Comparison of ENCODE assay signal across 8 mouse cellular contexts in genomic region chr4:139352832-139353231, GRCm38 (mm10). TPM values are rescaled to one million over a fixed set of nuclear protein-coding genes. Genes with fewer than 3 reads are reported as not detected.
A peak's percentile ranks its signal among the peaks of the same experiment; 100 is the strongest.
DNase-seq lines count a peak whose midpoint lies in the region; ATAC-seq and TF ChIP-seq lines count a peak whose summit lies in the region.

No protein-coding gene starts in this region.

- H3K4me2 ChIP-seq in kidney, embryonic 16.5 days (replicated peaks; ENCODE audit: low read depth, low read length): peak overlapping the region; percentile 92
- peak overlapping the region; percentile 74 for H3K4me2 ChIP-seq in hindbrain, postnatal 0 days (ENCODE audit: low read depth, low read length)
- H3K4me2 ChIP-seq in midbrain, embryonic 16.5 days (ENCODE audit: low read length): peak overlapping the region; percentile 92

- H3K27me3 ChIP-seq in kidney, embryonic 16.5 days (ENCODE audit: insufficient read depth, low read length): no peaks in the 10 kb centered on the region
- no peaks in the 10 kb centered on the region for H3K27me3 ChIP-seq in hindbrain, postnatal 0 days (ENCODE audit: insufficient read depth, low read length)
- no peaks in the 10 kb centered on the region for H3K27me3 ChIP-seq in midbrain, embryonic 16.5 days (ENCODE audit: control insufficient read depth, insufficient read depth, low read depth, low read length)

- no peaks in the 10 kb centered on the region for H3K9me3 ChIP-seq in kidney, embryonic 16.5 days (ENCODE audit: low read length)
- no peaks in the 10 kb centered on the region for H3K9me3 ChIP-seq in hindbrain, postnatal 0 days (ENCODE audit: low read length)
- H3K9me3 ChIP-seq in midbrain, embryonic 16.5 days (replicated peaks; ENCODE audit: control insufficient read depth, low read length, poor library complexity, severe bottlenecking): no peaks in the 10 kb centered on the region

- H3K4me1 ChIP-seq in kidney, embryonic 16.5 days (ENCODE audit: insufficient read depth, low read length): peaks cover 16% of the 10 kb centered on the region
- peaks cover 15% of the 10 kb centered on the region for H3K4me1 ChIP-seq in hindbrain, postnatal 0 days (ENCODE audit: insufficient read depth, low read length)
- peaks cover 18% of the 10 kb centered on the region for H3K4me1 ChIP-seq in midbrain, embryonic 16.5 days (ENCODE audit: control insufficient read depth, insufficient read depth, low read length)

- peaks cover 35% of the 10 kb centered on the region for H3K36me3 ChIP-seq in kidney, embryonic 16.5 days (ENCODE audit: insufficient read depth, low read length)
- peaks cover 30% of the 10 kb centered on the region for H3K36me3 ChIP-seq in hindbrain, postnatal 0 days (ENCODE audit: insufficient read depth, low read length)
- H3K36me3 ChIP-seq in midbrain, embryonic 16.5 days (ENCODE audit: control insufficient read depth, insufficient read depth, low read length): peaks cover 18% of the 10 kb centered on the region

- ATAC-seq in kidney, embryonic 16.5 days (ENCODE audit: low FRiP score, low TSS enrichment): peak; percentile 33
- ATAC-seq in common myeloid progenitor, adult 5-6 weeks (replicated peaks; ENCODE audit: low read depth, poor library complexity, severe bottlenecking): peak; percentile 24
- 0 out of 2 replicates have a peak, but pooled peaks have one; percentile 8 for ATAC-seq in hindbrain, postnatal 0 days
- peak; percentile 47; the same call in 1 of the 2 replicates for ATAC-seq in midbrain, embryonic 16.5 days

- TF ChIP-seq CTCF in hindbrain, postnatal 0 days (IDR thresholded peaks at IDR 0.05; ENCODE audit: low read depth): no peak

- intact Hi-C loops in left cerebral cortex, postnatal 10 days (cut with DNase I): no loop called here

- no peak for DNase-seq in kidney, postnatal 10 days
- peak; percentile 4 for DNase-seq in hindbrain, postnatal 0 days (ENCODE audit: low spot score)
- DNase-seq in urinary bladder, postnatal 36 days (ENCODE audit: low spot score in 2 of 2): no peak
- no peak for DNase-seq in left cerebral cortex, postnatal 10 days (ENCODE audit: extremely low spot score in 1 of 2, low spot score in 2 of 2)
- DNase-seq in adrenal gland, adult (ENCODE audit: inconsistent age in 2 of 2, low spot score in 1 of 2): no peak

- H3K9ac ChIP-seq in kidney, embryonic 16.5 days (replicated peaks; ENCODE audit: low read length): peak overlapping the region; percentile 90
- peak overlapping the region; percentile 92 for H3K9ac ChIP-seq in hindbrain, postnatal 0 days (replicated peaks; ENCODE audit: low read length)
- H3K9ac ChIP-seq in midbrain, embryonic 16.5 days (ENCODE audit: low read depth, low read length): peak overlapping the region; percentile 84

- peak overlapping the region; percentile 98 for H3K27ac ChIP-seq in kidney, embryonic 16.5 days (ENCODE audit: low read length)
- H3K27ac ChIP-seq in hindbrain, postnatal 0 days: peak overlapping the region; percentile 97
- H3K27ac ChIP-seq in midbrain, embryonic 16.5 days (ENCODE audit: low read length): peak overlapping the region; percentile 97

- H3K4me3 ChIP-seq in kidney, embryonic 16.5 days (ENCODE audit: low read length): peak overlapping the region; percentile 95
- peak overlapping the region; percentile 78 for H3K4me3 ChIP-seq in hindbrain, postnatal 0 days (ENCODE audit: low read length)
- peak overlapping the region; percentile 67 for H3K4me3 ChIP-seq in midbrain, embryonic 16.5 days (ENCODE audit: low read depth, low read length)

- WGBS in kidney, embryonic 16.5 days: 1% methylated on average over 7 of the region's 7 CpGs
- 0% methylated on average over 7 of the region's 7 CpGs for WGBS in hindbrain, postnatal 0 days
- 1% methylated on average over 7 of the region's 7 CpGs for WGBS in midbrain, embryonic 16.5 days

RNA-seq across cellular contexts. Expression of gene Ubr4, which starts 0.4 kb away (rescaled TPM):
- polyA plus RNA-seq in kidney, embryonic 16.5 days (2015; fragmentation: Nextera tagmentation; extraction: Ambion mirVana): 72.2 and 73.6 TPM in 2 replicates
- 62.5 and 91.7 TPM in 2 replicates for total RNA-seq in common myeloid progenitor, adult 5-6 weeks (2017)
- 180 and 184 TPM in 2 replicates for total RNA-seq in hindbrain, postnatal 0 days (2014; rRNA removed)
- polyA plus RNA-seq in hindbrain, postnatal 0 days (2015; fragmentation: Nextera tagmentation; extraction: Ambion mirVana): 55.4 and 65.4 TPM in 2 replicates
- polyA plus RNA-seq in midbrain, embryonic 16.5 days (2015; fragmentation: Nextera tagmentation; extraction: Ambion mirVana): 78.6 and 86.2 TPM in 2 replicates
- total RNA-seq in left cerebral cortex, postnatal 10 days (2021): 100 to 1,000 TPM; 161 to 165 TPM

RNA-seq across cellular contexts. Expression of gene Emc1, which starts 0.4 kb away (rescaled TPM):
- 27.6 and 32.7 TPM in 2 replicates for polyA plus RNA-seq in kidney, embryonic 16.5 days (2015; fragmentation: Nextera tagmentation; extraction: Ambion mirVana)
- total RNA-seq in common myeloid progenitor, adult 5-6 weeks (2017): 30.5 and 43.8 TPM in 2 replicates
- total RNA-seq in hindbrain, postnatal 0 days (2014; rRNA removed): 66.6 and 71.0 TPM in 2 replicates
- 41.3 and 44.4 TPM in 2 replicates for polyA plus RNA-seq in hindbrain, postnatal 0 days (2015; fragmentation: Nextera tagmentation; extraction: Ambion mirVana)
- polyA plus RNA-seq in midbrain, embryonic 16.5 days (2015; fragmentation: Nextera tagmentation; extraction: Ambion mirVana): 47.7 and 49.4 TPM in 2 replicates
- 10 to 100 TPM; 82.3 to 86.0 TPM for total RNA-seq in left cerebral cortex, postnatal 10 days (2021)

RNA-seq across cellular contexts. Expression of gene Mrto4, which starts 0.5 kb away (rescaled TPM):
- polyA plus RNA-seq in kidney, embryonic 16.5 days (2015; fragmentation: Nextera tagmentation; extraction: Ambion mirVana): 122 and 123 TPM in 2 replicates
- total RNA-seq in common myeloid progenitor, adult 5-6 weeks (2017): 62.4 and 68.3 TPM in 2 replicates
- total RNA-seq in hindbrain, postnatal 0 days (2014; rRNA removed): 23.7 and 29.7 TPM in 2 replicates
- 75.9 and 77.3 TPM in 2 replicates for polyA plus RNA-seq in hindbrain, postnatal 0 days (2015; fragmentation: Nextera tagmentation; extraction: Ambion mirVana)
- polyA plus RNA-seq in midbrain, embryonic 16.5 days (2015; fragmentation: Nextera tagmentation; extraction: Ambion mirVana): 81.8 and 82.1 TPM in 2 replicates
- total RNA-seq in left cerebral cortex, postnatal 10 days (2021): 10 to 100 TPM; 45.2 to 48.2 TPM

RNA-seq across cellular contexts. Expression of gene Akr7a5, which starts 42.3 kb away (rescaled TPM):
- polyA plus RNA-seq in kidney, embryonic 16.5 days (2015; fragmentation: Nextera tagmentation; extraction: Ambion mirVana): 201 and 210 TPM in 2 replicates
- total RNA-seq in common myeloid progenitor, adult 5-6 weeks (2017): 10.6 and 12.4 TPM in 2 replicates
- 58.5 and 73.3 TPM in 2 replicates for total RNA-seq in hindbrain, postnatal 0 days (2014; rRNA removed)
- 67.6 and 69.2 TPM in 2 replicates for polyA plus RNA-seq in hindbrain, postnatal 0 days (2015; fragmentation: Nextera tagmentation; extraction: Ambion mirVana)
- polyA plus RNA-seq in midbrain, embryonic 16.5 days (2015; fragmentation: Nextera tagmentation; extraction: Ambion mirVana): 58.7 and 66.6 TPM in 2 replicates
- 10 to 100 TPM; 26.7 to 29.6 TPM for total RNA-seq in left cerebral cortex, postnatal 10 days (2021)

RNA-seq across cellular contexts. Expression of gene Pqlc2, which starts 42.3 kb away (rescaled TPM):
- polyA plus RNA-seq in kidney, embryonic 16.5 days (2015; fragmentation: Nextera tagmentation; extraction: Ambion mirVana): 16.9 and 17.6 TPM in 2 replicates
- total RNA-seq in common myeloid progenitor, adult 5-6 weeks (2017): 2.6 and 3.6 TPM in 2 replicates
- 23.1 and 23.5 TPM in 2 replicates for total RNA-seq in hindbrain, postnatal 0 days (2014; rRNA removed)
- 13.3 and 13.7 TPM in 2 replicates for polyA plus RNA-seq in hindbrain, postnatal 0 days (2015; fragmentation: Nextera tagmentation; extraction: Ambion mirVana)
- 14.4 and 15.1 TPM in 2 replicates for polyA plus RNA-seq in midbrain, embryonic 16.5 days (2015; fragmentation: Nextera tagmentation; extraction: Ambion mirVana)
- 10 to 100 TPM; 12.6 to 16.6 TPM for total RNA-seq in left cerebral cortex, postnatal 10 days (2021)
